Mouse (Mus musculus) heart, adult 9 months (tissue): ENCODE data around the gene Usp30.

Experiments used
- DNase-seq, 2 experiments: peaks; one replicate each; pipeline ENCODE4 v3.0.0; 2022; ENCODE audit warnings: low spot score in 2 of 2

Gene Usp30

GRCm38 (mm10) chr5:114155168-114155933 is 90.1 kb downstream of the Usp30 start:
- DNase-seq = peak in 1 of 2 experiments; percentile 56

- DNase-seq = no peak
Observed at GRCm38 (mm10) chr5:114157236-114157635, 92.0 kb downstream of the Usp30 start.

- DNase-seq = no peak
Observed at GRCm38 (mm10) chr5:114161424-114161823, 96.2 kb downstream of the Usp30 start.

DNA sequence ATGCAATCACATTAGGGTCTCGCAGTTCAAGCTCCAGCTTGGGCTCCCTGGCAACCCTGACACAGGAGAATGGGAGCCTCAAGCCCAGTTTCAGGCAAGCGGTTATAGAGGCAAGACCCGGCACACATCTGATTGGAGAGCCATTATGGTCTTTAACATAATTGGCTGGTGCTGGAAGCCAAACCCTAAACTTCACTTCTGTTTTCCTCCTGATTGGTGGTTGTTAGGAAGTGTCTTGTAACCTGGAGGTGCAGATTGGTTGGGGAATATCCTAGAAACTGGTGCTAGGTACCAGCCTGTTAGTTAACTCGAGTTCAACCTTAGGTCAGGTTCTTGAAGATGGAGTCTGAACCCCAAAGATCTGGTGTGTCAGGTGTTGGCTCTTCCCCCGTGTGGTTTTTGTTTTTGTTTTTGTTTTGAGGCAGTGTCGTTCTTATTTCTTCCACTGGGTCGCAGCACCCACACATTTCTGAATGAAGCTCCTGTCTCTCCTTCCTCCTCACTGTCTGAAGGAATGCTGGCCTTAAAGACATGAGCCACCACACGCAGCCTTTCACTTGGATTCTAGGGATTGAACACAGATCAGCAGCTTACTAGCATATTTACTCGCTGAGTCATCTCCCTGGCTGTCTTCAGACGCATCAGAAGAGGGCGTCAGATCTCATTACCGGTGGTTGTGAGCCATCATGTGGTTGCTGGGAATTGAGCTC is 97.0 kb downstream of the Usp30 start:
- DNase-seq = no peak

DNA sequence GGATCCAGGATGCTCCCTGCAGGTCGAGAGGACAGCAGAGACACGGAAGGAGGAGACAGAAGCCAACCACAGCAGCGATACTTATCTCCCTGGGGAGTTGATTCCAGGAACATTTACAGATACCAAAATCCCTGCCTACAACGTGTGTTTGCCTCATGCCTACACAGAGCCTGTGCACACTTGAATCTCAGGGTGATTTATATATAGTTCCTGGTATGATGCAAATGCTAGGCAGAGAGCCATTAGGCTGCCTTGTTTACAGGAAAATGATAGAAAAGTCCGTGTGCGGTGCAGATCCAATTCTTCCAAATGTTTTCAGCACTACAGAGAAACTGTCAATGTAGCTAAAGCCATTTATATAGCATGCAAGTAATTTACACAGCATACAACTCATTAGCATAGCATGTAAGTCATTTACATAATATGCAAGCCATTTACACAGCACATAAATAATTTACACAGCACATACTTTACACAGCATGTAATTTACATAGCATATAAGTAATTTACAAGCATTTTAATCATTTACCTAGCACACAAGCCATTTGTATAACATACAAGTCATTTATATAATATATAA is 97.9 kb downstream of the Usp30 start:
- no peak for DNase-seq

GRCm38 (mm10) chr5:114170345-114170744 is 105.1 kb downstream of the Usp30 start:
- no peak for DNase-seq

DNA sequence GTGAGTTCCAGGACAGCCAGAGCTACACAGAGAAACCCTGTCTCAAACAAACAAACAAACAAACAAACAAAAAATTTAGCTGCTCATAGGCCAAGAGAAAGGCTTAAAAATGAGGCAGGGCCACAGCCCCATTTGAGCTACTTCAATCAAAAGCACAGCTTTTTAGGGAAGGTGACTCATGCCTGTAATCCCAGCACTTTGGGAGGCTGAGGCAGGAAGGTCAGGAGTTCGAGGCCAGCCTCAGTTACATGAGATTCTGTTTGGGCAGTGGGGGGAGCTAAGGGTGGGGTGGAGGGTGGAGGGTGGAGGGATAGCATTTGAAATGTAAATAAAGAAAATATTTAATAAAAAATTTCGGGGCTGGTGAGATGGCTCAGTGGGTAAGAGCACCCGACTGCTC is 107.7 kb downstream of the Usp30 start:
- DNase-seq = no peak

- DNase-seq = no peak
Observed at GRCm38 (mm10) chr5:114173458-114173857, 108.2 kb downstream of the Usp30 start.

DNA sequence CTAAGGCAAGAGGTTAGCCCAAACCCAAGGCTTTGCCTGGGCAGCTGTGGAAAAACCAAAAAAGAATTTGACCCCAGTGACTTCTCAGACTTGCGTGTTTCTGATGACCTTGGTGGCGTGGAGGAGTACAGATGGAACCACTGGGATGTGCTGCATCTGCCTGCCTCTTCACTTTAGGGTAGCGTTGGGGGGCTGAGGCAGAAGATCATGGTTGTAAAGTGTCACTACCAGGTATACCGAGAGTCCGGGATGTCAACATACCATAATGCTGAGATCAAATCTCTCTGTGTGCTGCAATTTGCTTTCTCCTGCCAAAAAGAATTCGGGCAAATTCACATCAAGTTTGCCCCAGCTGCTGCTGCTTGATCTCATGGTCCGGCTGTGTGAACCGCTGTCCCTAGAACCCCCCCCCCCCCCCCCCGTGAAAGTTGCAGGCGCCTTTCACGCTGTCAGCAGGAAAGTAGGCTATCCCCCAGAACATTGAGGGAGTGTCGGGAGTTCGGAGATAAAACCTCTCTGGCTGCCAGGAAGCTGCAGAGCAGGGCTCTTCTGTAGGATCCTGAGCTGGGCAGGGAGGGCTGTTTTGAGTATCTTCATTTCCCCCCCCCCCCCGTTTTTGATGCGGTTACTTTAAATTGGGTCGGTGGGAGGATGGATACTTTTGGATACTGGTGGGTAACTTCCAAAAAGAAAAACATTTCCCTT is 108.8 kb downstream of the Usp30 start:
- DNase-seq = no peak
